Mouse (Mus musculus) urinary bladder, adult 2 months (tissue): ENCODE data around the gene Bcl2l11. TPM values are rescaled to one million over a fixed set of nuclear protein-coding genes. Genes with fewer than 3 reads are reported as not detected.

Experiments used
- DNase-seq: peaks from one replicate; pipeline ENCODE4 v3.0.0; 2022; ENCODE audit warnings: low spot score
- polyA plus RNA-seq: library from polyadenylated mRNA; depleted of rRNA; stranded (reverse); fragments of >200 nt; gene quantifications from 2 replicates; pipeline ENCODE4 v1.2.3, GENCODE M21; 2012

Gene Bcl2l11
- polyA plus RNA-seq, 1 experiment: 13.4 TPM

DNA sequence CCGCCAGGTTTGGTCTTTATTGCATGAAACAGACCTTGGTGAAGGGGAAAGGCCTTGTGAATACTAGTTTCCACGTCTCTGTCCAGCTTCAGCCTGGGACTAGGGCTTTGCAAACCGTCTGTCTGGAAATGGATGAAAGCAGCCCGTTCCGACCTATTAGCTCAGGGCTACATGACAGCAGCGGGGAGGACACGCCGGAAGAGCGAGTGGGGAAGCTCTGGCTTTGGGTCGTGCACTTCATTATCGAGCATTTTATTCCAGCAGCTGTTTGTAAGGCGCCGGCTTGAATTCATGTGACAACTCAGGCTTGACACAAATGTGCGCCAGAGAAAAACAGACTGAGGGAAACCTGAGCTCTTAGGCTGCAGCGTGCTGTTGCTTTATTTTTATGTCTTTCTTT lies 13.9 kb downstream of the Bcl2l11 start:
- DNase-seq: no peak

DNA sequence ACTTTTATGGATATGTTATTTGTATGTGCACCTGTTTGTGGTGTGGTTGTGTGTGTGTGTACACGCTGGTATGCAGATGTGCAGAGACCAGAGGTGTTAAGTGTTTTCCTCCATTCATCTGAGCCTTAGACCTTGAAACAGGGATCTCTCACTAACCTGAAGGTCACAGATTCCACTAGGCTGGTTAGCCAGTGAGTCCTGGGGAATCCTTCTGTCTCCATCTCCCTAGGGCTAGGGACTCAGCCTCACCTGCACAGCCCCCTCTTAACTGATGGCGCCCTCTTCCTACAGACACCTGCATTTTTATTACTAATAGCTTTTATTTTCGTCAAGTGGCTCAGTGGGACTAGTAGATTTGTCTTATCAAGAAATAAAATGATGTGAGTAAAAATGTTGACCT lies 14.3 kb downstream of the Bcl2l11 start:
- DNase-seq: no peak

DNA sequence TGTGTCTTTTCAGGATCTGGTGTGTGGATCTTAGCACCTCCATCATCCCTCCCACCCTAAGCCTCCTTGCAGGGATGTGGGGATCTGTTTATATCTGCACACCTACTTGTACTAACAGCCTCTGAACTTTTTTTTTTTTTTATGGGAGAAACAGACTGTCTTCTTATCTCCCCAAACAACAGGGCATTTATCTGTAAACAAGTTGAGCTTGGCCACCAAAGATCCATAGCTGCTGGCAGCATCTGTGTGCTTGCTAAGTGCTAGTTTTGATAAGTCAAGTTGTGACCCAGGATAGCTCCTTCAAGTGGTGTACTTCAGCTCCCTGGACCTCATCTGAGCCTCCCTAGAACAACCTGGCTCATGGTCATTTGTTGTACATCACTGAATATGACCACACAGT lies 18.2 kb downstream of the Bcl2l11 start:
- DNase-seq: no peak

- DNase-seq: no peak
These were observed 19.6 kb downstream of the Bcl2l11 start for GRCm38 (mm10) chr2:128145433-128145832.

GRCm38 (mm10) chr2:128149596-128149995 lies 23.8 kb downstream of the Bcl2l11 start:
- DNase-seq: no peak

DNA sequence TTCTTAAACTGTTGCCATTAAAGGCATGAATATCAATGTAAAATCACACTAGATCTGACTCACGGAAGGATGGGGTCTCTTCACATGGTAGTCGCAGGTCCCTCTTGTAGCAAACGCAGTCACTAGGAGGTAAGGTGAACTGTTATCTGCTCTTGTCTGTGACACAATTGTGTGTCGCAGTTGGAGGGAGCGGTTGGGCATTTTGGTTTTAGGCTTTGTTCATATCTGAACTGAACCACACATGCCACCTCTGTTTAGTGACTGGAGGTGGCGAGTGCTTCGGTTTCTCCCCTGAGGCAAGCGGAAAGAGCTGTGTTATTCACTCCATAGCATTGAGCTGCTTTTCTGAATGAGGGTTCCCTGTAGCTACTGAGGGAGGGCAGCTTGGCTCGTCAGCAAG lies 26.4 kb downstream of the Bcl2l11 start:
- DNase-seq: no peak

DNA sequence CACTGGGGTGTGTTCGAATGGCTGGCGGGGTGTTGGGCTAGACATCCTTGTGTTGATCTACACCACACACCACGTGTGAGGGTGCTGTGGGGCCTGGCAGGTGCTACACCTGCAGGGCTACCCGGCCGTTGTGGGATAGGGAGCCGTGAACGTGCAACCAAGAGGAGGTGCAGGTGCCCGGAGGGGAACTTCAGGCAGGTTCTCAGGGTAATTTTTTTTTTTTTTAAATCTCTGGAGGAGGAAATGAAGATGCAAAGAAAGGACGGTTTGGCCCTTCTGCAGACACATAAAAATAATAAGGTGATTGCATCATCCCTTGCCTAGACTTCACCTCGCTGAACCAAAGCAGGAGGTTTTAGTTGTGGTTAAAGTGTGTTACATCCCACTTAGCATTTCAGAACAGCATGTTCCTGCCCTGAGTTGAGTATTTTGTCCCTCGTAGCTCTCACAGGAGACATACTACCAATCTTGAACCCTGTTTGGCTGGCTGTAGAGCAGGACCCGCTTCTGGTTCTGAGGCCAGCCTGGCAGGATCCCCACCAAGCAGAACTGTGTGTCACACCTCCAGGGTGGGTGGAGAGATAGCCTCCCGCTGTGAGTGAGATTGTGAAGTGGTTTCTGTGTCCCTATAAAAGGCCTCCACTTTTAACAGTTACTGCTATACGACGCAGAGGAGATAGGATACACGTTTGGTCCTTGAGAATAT lies 27.2 kb downstream of the Bcl2l11 start:
- DNase-seq: no peak

DNA sequence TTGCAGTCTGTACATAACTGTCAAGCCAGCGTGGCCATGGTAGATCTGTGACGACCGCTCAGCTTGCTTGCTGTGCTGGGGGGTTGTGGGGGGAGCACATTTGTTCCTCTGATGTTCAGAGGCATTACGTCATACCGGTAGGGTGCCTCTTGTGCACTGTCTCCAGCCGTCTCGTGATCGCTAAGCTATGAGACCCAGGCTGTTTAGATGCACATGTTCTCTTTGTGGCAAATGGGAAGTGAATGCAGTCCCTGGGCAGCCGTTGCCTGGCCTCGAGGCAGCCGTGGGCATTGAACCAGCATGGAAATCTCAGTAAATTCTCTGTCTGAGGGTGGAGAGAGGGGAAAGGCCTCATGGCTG lies 27.7 kb downstream of the Bcl2l11 start:
- DNase-seq: no peak

DNA sequence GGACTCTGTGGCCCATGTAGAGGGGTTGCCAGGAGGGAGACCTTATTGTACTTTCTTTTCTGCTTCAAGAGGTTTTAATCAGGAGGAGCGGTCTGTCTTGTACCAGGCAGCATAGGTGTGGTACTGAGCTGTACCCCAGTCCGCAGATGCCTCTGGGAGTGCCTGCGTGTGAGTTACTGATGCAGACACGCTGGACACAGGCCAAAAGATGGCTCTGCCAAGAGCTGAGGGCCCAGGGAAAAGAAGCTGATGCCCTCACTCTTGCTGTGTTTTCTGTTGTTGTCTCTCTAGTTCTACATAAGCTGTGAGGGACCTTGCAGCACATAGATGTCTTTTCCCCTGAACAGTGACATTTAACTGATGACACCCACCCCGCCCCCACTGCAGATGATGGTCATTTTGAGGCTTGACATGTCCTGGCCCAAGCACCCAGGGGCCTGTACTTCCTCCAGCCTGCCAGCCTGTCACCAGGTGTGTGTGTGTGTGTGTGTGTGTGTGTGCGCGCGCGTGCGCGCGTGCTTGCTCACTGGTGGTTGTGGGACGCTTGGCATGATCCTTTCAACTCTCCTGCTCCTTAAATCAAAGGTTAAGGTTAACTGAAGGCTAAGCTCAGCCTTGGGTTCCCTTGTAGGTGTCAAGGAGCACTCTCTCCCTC lies 29.7 kb downstream of the Bcl2l11 start:
- no peak for DNase-seq

DNA sequence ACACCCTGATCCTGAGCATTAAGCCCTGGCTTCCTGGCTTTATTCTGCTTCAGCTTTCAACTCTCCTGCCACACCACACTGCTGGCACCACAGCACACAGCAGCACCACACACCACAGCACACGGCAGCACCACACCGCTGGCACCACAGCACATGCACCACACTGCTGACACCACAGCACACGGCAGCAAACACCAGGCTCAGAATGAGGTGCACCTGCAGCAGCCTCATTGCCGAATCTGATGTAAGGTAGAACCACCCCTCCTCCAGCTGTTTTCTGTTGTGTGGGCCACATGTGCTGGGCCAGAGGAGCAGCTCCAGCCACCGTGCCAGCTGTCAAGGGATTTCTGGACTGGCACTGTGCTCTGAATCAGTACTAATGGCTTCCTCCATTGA lies 30.2 kb downstream of the Bcl2l11 start:
- DNase-seq: no peak

GRCm38 (mm10) chr2:128156557-128157412 lies 30.9 kb downstream of the Bcl2l11 start:
- no peak for DNase-seq

DNA sequence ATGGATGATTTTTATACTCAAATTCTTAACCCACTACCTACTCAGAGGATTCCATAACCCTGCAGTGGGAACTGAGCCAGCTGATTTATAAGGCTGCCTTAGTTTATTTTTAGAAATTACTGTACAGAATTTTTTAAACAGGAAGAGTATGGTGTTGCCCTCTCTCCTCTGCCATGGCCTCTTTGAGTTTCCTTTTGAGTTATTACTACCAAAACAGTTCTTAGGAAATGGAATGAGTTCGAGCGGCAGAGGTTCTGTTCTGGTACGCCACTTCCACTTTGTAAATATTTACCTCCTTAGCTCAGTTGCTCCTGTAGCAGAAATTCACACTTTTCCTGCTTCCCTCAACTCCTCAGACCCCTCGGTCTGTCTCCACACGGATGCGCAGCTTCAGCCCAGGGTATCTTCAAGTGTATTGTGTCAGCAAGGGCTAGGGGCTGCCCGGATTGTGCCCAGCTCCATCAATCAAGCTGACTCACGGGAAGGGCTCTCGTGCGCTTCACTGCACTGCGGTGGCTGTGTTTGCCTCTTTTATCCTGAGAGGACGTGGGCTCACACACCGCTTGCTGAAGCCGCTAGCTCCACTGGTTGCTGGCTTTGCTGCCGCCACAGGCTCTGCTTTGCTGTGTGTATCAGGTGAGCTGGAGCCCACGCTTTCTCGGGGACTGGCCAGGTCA lies 33.0 kb downstream of the Bcl2l11 start:
- DNase-seq: no peak

- no peak for DNase-seq
These were observed 33.8 kb downstream of the Bcl2l11 start for GRCm38 (mm10) chr2:128159619-128160125.

DNA sequence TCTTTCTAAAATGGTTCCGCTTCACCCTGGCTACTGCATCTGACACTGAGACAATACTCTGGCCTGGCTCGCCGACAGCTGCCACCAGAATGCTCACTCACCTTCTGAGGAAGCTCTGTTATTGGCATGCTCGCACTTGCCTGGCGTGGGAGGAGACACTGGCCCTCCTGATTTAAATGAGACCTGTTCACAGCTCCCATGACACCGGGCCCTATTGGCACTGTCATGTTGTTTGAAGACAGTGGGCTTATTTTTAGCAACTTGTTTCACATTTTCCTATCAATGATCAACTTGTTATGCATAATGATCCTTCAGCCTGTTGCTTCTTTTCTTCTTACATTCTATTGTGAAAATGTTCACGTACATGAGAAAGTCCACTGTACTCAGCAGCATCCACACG lies 37.3 kb downstream of the Bcl2l11 start:
- no peak for DNase-seq

- DNase-seq: no peak
These were observed 41.0 kb downstream of the Bcl2l11 start for GRCm38 (mm10) chr2:128166623-128167423.

DNA sequence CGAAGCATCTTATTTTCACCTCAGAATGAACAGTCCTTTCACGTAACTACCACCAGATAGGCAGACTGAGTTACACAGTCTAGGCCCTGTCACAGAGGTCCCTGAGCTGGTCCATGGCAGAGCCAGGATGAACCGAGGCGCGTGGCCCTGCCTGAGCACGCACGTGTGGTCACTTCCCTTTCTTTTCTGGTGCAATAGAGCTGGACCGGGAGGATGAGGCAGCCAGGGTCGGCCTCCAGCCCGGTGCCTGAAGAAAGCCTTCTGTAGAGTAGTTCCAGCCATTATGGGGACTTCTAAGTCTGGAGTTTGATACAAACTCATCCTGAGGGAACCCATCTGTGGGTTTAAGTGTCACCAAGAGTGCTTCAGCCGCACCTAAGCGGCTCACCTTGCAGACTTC lies 42.1 kb downstream of the Bcl2l11 start:
- DNase-seq: no peak

DNA sequence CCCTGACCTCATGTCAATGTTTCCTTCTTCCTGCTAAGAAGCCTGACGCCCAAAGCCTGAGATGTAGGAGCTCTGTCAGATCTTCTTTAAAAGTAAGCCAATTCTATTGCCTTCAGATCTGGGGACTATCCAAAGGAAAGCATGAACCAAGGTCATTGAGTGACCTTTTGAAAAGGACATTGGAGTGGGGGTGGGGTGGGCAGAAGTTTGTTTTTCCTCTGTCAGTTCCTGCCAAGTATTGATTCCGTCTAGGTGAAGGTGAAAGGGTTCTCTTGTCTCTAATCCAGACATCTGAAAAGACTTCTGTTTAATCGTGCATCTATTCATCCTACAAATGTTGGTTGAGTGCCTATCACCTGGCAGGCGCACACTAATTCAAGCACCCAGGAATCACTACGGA lies 43.6 kb downstream of the Bcl2l11 start:
- DNase-seq: no peak

DNA sequence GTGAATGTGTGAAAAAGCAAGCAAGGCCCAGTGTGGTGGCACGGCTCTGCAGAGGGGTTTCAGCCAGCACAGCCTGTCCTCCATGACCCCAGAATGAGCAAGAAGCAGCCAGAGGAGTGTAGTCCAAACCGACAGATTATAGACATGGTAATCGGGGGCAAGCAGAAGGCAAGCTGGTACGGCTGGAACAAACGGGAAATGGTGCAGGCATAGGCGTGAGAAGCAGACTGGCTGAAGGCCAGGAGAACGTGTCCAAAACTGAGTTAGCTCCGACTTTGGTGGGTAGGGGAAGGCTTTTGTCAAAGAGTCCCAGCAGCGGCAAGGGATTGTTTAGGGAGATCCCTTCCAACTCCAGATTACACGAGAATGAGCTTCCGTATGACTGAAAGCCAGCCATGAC lies 44.1 kb downstream of the Bcl2l11 start:
- no peak for DNase-seq

GRCm38 (mm10) chr2:128170614-128171013 lies 44.8 kb downstream of the Bcl2l11 start:
- DNase-seq: no peak

GRCm38 (mm10) chr2:128172266-128172665 lies 46.4 kb downstream of the Bcl2l11 start:
- DNase-seq: peak; percentile 51

- DNase-seq: no peak
These were observed 48.3 kb downstream of the Bcl2l11 start for GRCm38 (mm10) chr2:128174176-128174575.
